Mouse (Mus musculus) midbrain, postnatal 0 days (tissue): ENCODE results near the gene Nfib. TPM values are rescaled to one million over a fixed set of nuclear protein-coding genes. Genes with fewer than 3 reads are reported as not detected.

Source experiments
- ATAC-seq: fragments of 200-750 bp; cut with Nextera tagmentation; 2 replicates; pipeline ENCODE4 v1.8.0; 2017; ENCODE audit warnings: moderate number of reproducible peaks, mild to moderate bottlenecking, moderate TSS enrichment, moderate library complexity; ENCODE audit not compliant: low FRiP score
- DNase-seq: peaks from one replicate; pipeline ENCODE4 v3.0.0-alpha.2; 2015; ENCODE audit warnings: low spot score
- H3K27ac ChIP-seq: fragments of 300-500 bp; sonication (generic); 2 replicates; pipeline ENCODE4 v1.5.1; 2014; ENCODE audit warnings: low read depth, mild to moderate bottlenecking, low read length, mixed read lengths
- H3K27me3 ChIP-seq: fragments of 300-500 bp; sonication (generic); 2 replicates; pipeline ENCODE4 v1.6.1; 2014; ENCODE audit warnings: low read length, control low read depth, mixed read lengths; ENCODE audit not compliant: insufficient read depth
- H3K36me3 ChIP-seq: fragments of 300-500 bp; sonication (generic); 2 replicates; pipeline ENCODE4 v1.6.1; 2014; ENCODE audit warnings: low read length, control low read depth, mixed read lengths; ENCODE audit not compliant: insufficient read depth
- H3K4me1 ChIP-seq: fragments of 300-500 bp; sonication (generic); 2 replicates; pipeline ENCODE4 v1.6.1; 2014; ENCODE audit warnings: mild to moderate bottlenecking, control low read depth, antibody characterized with exemption, low read length, mixed read lengths; ENCODE audit not compliant: insufficient read depth
- H3K4me2 ChIP-seq: fragments of 300-500 bp; sonication (generic); 2 replicates; pipeline ENCODE4 v1.6.1; 2014; ENCODE audit warnings: low read depth, mild to moderate bottlenecking, low read length, mixed read lengths; ENCODE audit not compliant: poor library complexity, severe bottlenecking
- H3K4me3 ChIP-seq: fragments of 300-500 bp; sonication (generic); 2 replicates; pipeline ENCODE4 v1.5.1; 2014; ENCODE audit warnings: low read depth, mild to moderate bottlenecking, low read length, moderate library complexity
- H3K9ac ChIP-seq: fragments of 300-500 bp; sonication (generic); replicated peaks from 2 replicates; pipeline ENCODE4 v1.6.1; 2014; ENCODE audit warnings: mild to moderate bottlenecking, low read length, moderate library complexity, mixed read lengths; ENCODE audit not compliant: poor library complexity, severe bottlenecking
- H3K9me3 ChIP-seq: fragments of 300-500 bp; sonication (generic); 2 replicates; pipeline ENCODE4 v1.6.1; 2016; ENCODE audit warnings: low read length, control low read depth
- CTCF ChIP-seq: IDR thresholded peaks from 2 replicates; pipeline ENCODE4 v1.5.1; 2016; ENCODE audit warnings: antibody characterized with exemption, mild to moderate bottlenecking
- WGBS: fragments of 180-500 bp; shearing (Covaris S2); extraction: QIAGEN DNeasy Blood & Tissue Kit; methylation state at CpG from one replicate; pipeline ENCODE4 v1.1.7; 2014; 5-methylcytosine and 5-hydroxymethylcytosine counted together
- polyA plus RNA-seq: library from polyadenylated mRNA; unstranded; fragments of >200 nt; fragmentation: Nextera tagmentation; extraction: Ambion mirVana; gene quantifications from 2 replicates; pipeline ENCODE4 v1.2.1, GENCODE M21; 2015
- total RNA-seq: library from RNA; depleted of rRNA; stranded (reverse); fragments of >200 nt; gene quantifications from 2 replicates; pipeline ENCODE4 v1.2.3, GENCODE M21; 2014; rRNA removed

Gene Nfib
- total RNA-seq (59.9 and 62.8 TPM in 2 replicates), polyA plus RNA-seq (19.9 and 27.7 TPM in 2 replicates)

GRCm38 (mm10) chr4:82704841-82705794, at the start of gene Nfib:
Nfib (minus strand) TSS chr4:82705750.
- 27% methylated on average over 23 of the region's 23 CpGs for WGBS
- Histone ChIP-seq H3K27me3 (no peaks in the 10 kb centered on the region; the same call in 1 of the 2 replicates), H3K4me2 (peak within 1 kb of the TSS; percentile 26), H3K4me1 (no peaks in the 10 kb centered on the region), H3K9me3 (no peaks in the 10 kb centered on the region), H3K27ac (peak within 1 kb of the TSS; percentile 1; the same call in 1 of the 2 replicates), H3K4me3 (peak within 1 kb of the TSS; percentile 24), H3K9ac (0 out of 2 replicates have a peak within 1 kb of the TSS, but pooled peaks have one; percentile 8), H3K36me3 (no peaks in the 10 kb centered on the region)
- ATAC-seq (peak; percentile 39; the same call in 1 of the 2 replicates), DNase-seq (peak; percentile 48)
- TF ChIP-seq CTCF, result no peak

GRCm38 (mm10) chr4:82735764-82736163, 30.2 kb upstream of the Nfib start:
- 76% methylated on average over 5 of the region's 5 CpGs for WGBS
- no peak for TF ChIP-seq CTCF
- H3K4me2 ChIP-seq, result no peak overlapping the region

DNA sequence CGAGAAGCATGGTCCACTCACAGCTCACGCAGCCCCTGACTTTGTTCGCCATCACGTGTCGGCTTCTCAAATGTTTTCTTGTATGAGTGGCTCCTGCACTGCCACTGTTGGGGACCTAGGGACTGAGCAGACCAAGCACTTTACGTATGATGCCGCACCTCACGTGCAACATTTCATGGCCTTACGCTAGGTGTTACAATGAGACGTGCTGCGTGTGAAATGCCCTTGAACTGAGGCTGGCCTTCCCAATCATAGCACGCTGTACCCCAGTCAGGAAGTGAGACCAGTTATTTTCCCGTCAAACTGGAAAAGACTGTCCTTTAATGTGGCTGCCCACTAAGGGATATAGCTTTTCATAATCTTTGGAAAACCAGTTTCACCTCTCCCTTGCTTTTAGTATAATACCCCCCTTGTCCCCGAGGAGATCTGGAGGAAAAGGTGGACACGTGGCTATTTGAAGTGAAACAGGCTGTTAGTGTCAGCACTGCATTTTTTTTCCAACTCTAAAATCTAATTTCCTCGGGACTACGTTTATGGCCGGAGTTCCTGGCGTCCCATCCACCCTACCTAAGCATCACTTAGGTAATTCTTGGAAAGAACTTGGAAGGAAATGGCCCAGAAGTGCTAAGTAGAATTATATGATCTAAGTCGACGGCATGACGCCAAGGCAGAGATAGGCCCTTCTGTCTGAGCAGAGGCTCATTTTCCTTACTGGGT, 29.4 kb upstream of the Nfib start:
- no peak for DNase-seq
- no peak for TF ChIP-seq CTCF
- no peak for ATAC-seq

More at GRCm38 (mm10) chr4:82735764-82736163, 30.2 kb upstream of the Nfib start:
- no peaks in the 10 kb centered on the region for H3K36me3 ChIP-seq
- no peaks in the 10 kb centered on the region for H3K27me3 ChIP-seq
- no peak for DNase-seq
- H3K27ac ChIP-seq, result no peak overlapping the region
- no peak overlapping the region for H3K9ac ChIP-seq
- no peak overlapping the region for H3K4me3 ChIP-seq
- H3K9me3 ChIP-seq, result no peaks in the 10 kb centered on the region
- H3K4me1 ChIP-seq, result no peaks in the 10 kb centered on the region
- ATAC-seq, result no peak

GRCm38 (mm10) chr4:82734348-82734747, 28.8 kb upstream of the Nfib start:
- DNase-seq (no peak), ATAC-seq (no peak)
- H3K4me1 ChIP-seq, result no peaks in the 10 kb centered on the region
- WGBS, result 50% methylated on average over 5 of the region's 5 CpGs
- H3K27me3 ChIP-seq, result no peaks in the 10 kb centered on the region
- no peak overlapping the region for H3K4me2 ChIP-seq
- H3K27ac ChIP-seq, result no peak overlapping the region
- H3K9ac ChIP-seq, result no peak overlapping the region
- H3K4me3 ChIP-seq, result no peak overlapping the region
- H3K9me3 ChIP-seq, result no peaks in the 10 kb centered on the region
- no peak for TF ChIP-seq CTCF
- no peaks in the 10 kb centered on the region for H3K36me3 ChIP-seq

More for the DNA sequence above, 29.4 kb upstream of the Nfib start:
- H3K27ac ChIP-seq, result no peak overlapping the region
- no peaks in the 10 kb centered on the region for H3K4me1 ChIP-seq
- no peak overlapping the region for H3K9ac ChIP-seq
- H3K4me2 ChIP-seq, result no peak overlapping the region
- WGBS, result 92% methylated on average over 22 of the region's 22 CpGs
- H3K9me3 ChIP-seq, result no peaks in the 10 kb centered on the region
- no peaks in the 10 kb centered on the region for H3K27me3 ChIP-seq
- no peak overlapping the region for H3K4me3 ChIP-seq
- no peaks in the 10 kb centered on the region for H3K36me3 ChIP-seq

GRCm38 (mm10) chr4:82733636-82734035, 28.1 kb upstream of the Nfib start:
- Histone ChIP-seq H3K4me3 (no peak overlapping the region), H3K27me3 (no peaks in the 10 kb centered on the region), H3K9me3 (no peaks in the 10 kb centered on the region), H3K4me2 (no peak overlapping the region), H3K9ac (no peak overlapping the region), H3K27ac (no peak overlapping the region), H3K36me3 (no peaks in the 10 kb centered on the region), H3K4me1 (no peaks in the 10 kb centered on the region)
- no peak for DNase-seq
- no peak for TF ChIP-seq CTCF
- no peak for ATAC-seq
- 93% methylated on average over 3 of the region's 3 CpGs for WGBS
